Mouse (Mus musculus) small intestine, adult 2 months (tissue): ENCODE measurements around the gene Tmcc3.

Source experiments
- CTCF ChIP-seq: fragments of 200-500 bp; IDR thresholded peaks from 2 replicates; pipeline ENCODE4 v1.5.1; 2012; ENCODE audit warnings: low read depth, mild to moderate bottlenecking, control low read depth, inconsistent platforms, low read length, moderate library complexity, mixed read lengths; ENCODE audit not compliant: insufficient replicate concordance, insufficient read length; ENCODE audit errors: extremely low read depth
- POLR2A ChIP-seq: fragments of 200-500 bp; IDR thresholded peaks from 2 replicates; pipeline ENCODE4 v1.6.1; 2012; ENCODE audit warnings: low read depth, mild to moderate bottlenecking, control low read depth, inconsistent platforms, low read length, moderate library complexity

GRCm38 (mm10) chr10:94457454-94457853 lies 145.7 kb downstream of the Tmcc3 start:
- TF ChIP-seq POLR2A = no peak
- TF ChIP-seq CTCF = no peak
